Mouse (Mus musculus) kidney, adult 2 months (tissue): Measurements from ENCODE around the gene Oat.

Source experiments
- CTCF ChIP-seq: fragments of 200-500 bp; conservative IDR thresholded peaks from 2 replicates; pipeline ENCODE4 v1.5.1; 2011; ENCODE audit warnings: low read depth, mild to moderate bottlenecking, control low read depth, low read length, moderate library complexity, mixed read lengths; ENCODE audit not compliant: insufficient read depth, insufficient read length
- POLR2A ChIP-seq: fragments of 200-500 bp; IDR thresholded peaks from one replicate; pipeline ENCODE4 v1.6.1; 2011; ENCODE audit warnings: low read depth, low read length, control low read depth

DNA sequence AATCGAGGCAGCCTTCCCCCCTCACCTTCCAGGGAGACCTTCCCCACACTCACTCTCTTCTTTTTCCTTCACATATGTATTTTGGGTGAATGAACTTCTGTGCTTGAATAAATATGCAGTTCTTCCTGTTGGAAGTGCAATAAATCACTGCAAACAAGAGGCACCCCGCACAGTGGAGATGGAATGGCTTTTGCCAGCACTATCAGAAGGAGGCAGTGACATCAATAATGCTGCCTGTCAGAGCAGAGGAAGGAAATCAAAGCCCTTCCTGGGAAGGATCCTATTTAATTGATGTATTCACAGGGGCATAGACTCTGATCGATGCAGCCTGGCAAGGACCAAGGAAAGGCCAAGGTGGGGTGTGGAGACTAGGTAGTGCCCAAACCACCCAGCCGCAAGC lies 33.8 kb downstream of the Oat start:
- TF ChIP-seq CTCF (no peak), POLR2A (no peak)
